Mouse (Mus musculus): ENCODE data around the gene Mei1.

The Mei1 gene

GRCm38 (mm10) chr15:82172648-82173047 is 102.9 kb downstream of the Mei1 start:
- no peak for DNase-seq (ENCODE audit: low read depth, low spot score)

DNA sequence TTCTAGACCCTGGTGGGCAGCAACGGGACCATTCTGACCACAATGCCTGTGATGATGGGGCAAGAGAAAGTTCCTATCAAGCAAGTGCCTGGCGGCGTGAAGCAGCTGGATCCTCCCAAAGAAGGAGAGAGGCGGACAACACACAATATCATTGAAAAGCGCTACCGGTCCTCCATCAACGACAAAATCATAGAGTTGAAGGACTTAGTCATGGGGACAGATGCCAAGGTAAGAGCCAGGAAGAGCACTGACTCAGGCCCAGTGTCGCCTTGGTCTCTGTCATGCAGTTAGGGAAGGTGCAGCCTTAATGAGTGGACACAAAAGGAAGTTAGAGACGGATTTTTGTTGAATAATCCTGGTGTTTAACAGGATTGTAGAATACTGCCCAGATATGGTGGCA is 105.3 kb downstream of the Mei1 start:
- DNase-seq (ENCODE audit: low read depth, low spot score): no peak
